In the genomic region with DNA sequence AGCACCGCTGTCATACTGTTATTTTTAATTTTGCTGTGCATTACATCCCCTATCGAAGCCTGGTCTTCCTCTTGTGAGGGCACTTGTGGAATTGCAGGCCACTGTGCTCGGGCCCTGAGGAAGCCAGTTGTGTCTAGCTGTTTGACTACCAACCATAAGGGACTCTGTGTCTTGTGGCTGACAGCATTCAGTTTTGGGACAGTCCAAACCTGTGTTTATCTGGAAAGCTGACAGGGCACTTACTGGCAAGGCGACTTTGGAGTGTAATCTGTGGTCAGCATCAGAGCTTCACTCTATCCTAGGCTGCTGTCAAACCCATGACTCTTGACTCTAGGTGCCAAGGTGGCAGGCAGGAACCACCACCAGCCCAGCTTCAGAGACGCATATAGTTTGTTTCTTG, we compare ENCODE assay signal across 1 mouse cellular context.
TF ChIP-seq lines count a peak whose summit lies in the region.

No protein-coding gene starts in this region.

TF ChIP-seq in MEL, 35 proteins besides CTCF, POLR2A, EP300 and RAD21:
- TF ChIP-seq TCF12 (IDR thresholded peaks at IDR 0.05; ENCODE audit: low read depth, low read length): no peak
- TF ChIP-seq MEF2A (IDR thresholded peaks at IDR 0.05; ENCODE audit: extremely low read depth, insufficient replicate concordance, low read depth, low read length, poor library complexity, severe bottlenecking): no peak
- TF ChIP-seq KAT2A (conservative IDR thresholded peaks at IDR 0.05; ENCODE audit: low read depth, low read length): no peak
- TF ChIP-seq MYB (IDR thresholded peaks at IDR 0.05; ENCODE audit: low read depth, low read length): no peak
- TF ChIP-seq NRF1 (IDR thresholded peaks at IDR 0.05; ENCODE audit: insufficient read depth, low read depth, low read length, poor library complexity, severe bottlenecking): no peak
- TF ChIP-seq MAZ (IDR thresholded peaks at IDR 0.05; ENCODE audit: low read depth, low read length): no peak
- no peak for TF ChIP-seq ZNF384 (IDR thresholded peaks at IDR 0.05; ENCODE audit: low read depth, low read length)
- no peak for TF ChIP-seq ZC3H11A (IDR thresholded peaks at IDR 0.05; ENCODE audit: low read depth, low read length)
- no peak for TF ChIP-seq GATA1 (IDR thresholded peaks at IDR 0.05; ENCODE audit: low read depth, low read length)
- TF ChIP-seq POLR2AphosphoS5 (IDR thresholded peaks at IDR 0.05; ENCODE audit: borderline replicate concordance, low read depth, low read length): no peak
- TF ChIP-seq POLR2AphosphoS2 (IDR thresholded peaks at IDR 0.05; ENCODE audit: low read length): no peak
- no peak for TF ChIP-seq MAX (IDR thresholded peaks at IDR 0.05; ENCODE audit: low read length)
- no peak for TF ChIP-seq ZKSCAN1 (IDR thresholded peaks at IDR 0.05; ENCODE audit: low read depth, low read length)
- no peak for TF ChIP-seq HCFC1 (IDR thresholded peaks at IDR 0.05; ENCODE audit: low read depth, low read length)
- TF ChIP-seq BHLHE40 (IDR thresholded peaks at IDR 0.05; ENCODE audit: borderline replicate concordance, low read depth, low read length): no peak
- no peak for TF ChIP-seq ZMIZ1 (IDR thresholded peaks at IDR 0.05; ENCODE audit: low read depth, low read length)
